Mouse (Mus musculus): ENCODE data around the gene Lamc2.

- no peak for TF ChIP-seq CTCF (IDR thresholded peaks at IDR 0.05; ENCODE audit: low read depth, low read length)
- no peak for TF ChIP-seq POLR2A (IDR thresholded peaks at IDR 0.05; ENCODE audit: borderline replicate concordance, low read depth, low read length)
These were observed 11.1 kb upstream of the Lamc2 start for GRCm38 (mm10) chr1:153197316-153197850.
